Mouse (Mus musculus) monocyte, adult 2 months (primary cell): Measurements from ENCODE around the gene Pogz.
"Not testable (repeated sequence)": the region's sequence is repeated elsewhere in the genome, so short reads cannot be mapped to it uniquely, and the experiment has no call there.

Source experiments
- DNase-seq, 2 experiments: peaks; one replicate each; pipeline ENCODE4 v3.0.0; 2022; ENCODE audit warnings: low spot score in 2 of 2, low read depth in 1 of 2

Gene Pogz

GRCm38 (mm10) chr3:94832701-94833100, 4.7 kb upstream of the Pogz start:
- DNase-seq, result no peak

- DNase-seq, result no peak
These were observed 4.0 kb upstream of the Pogz start for GRCm38 (mm10) chr3:94833358-94833757.

GRCm38 (mm10) chr3:94835396-94835795, 2.0 kb upstream of the Pogz start:
- DNase-seq, result no peak

- peak; percentile 71 to 73 for DNase-seq
These were observed 661 bp downstream of the Pogz start for GRCm38 (mm10) chr3:94837959-94838496.

GRCm38 (mm10) chr3:94838631-94839030, 1.3 kb downstream of the Pogz start:
- no peak for DNase-seq

- DNase-seq, result no peak
These were observed 1.7 kb downstream of the Pogz start for GRCm38 (mm10) chr3:94839101-94839500.

- DNase-seq, result no peak
These were observed 10.0 kb downstream of the Pogz start for GRCm38 (mm10) chr3:94847382-94847781.

GRCm38 (mm10) chr3:94849338-94849737, 12.0 kb downstream of the Pogz start:
- DNase-seq, result peak in 1 of 2 experiments; percentile 37

GRCm38 (mm10) chr3:94851731-94852130, 14.4 kb downstream of the Pogz start:
- DNase-seq, result no peak

GRCm38 (mm10) chr3:94852215-94852614, 14.8 kb downstream of the Pogz start:
- DNase-seq, result no peak

- DNase-seq, result no peak
These were observed 22.1 kb downstream of the Pogz start for GRCm38 (mm10) chr3:94859471-94859870.

- DNase-seq, result no peak
These were observed 31.6 kb downstream of the Pogz start for GRCm38 (mm10) chr3:94869011-94869410.

GRCm38 (mm10) chr3:94878618-94879017, 41.3 kb downstream of the Pogz start:
- no peak for DNase-seq

GRCm38 (mm10) chr3:94881840-94882239, 44.5 kb downstream of the Pogz start:
- DNase-seq, result no peak

- DNase-seq, result no peak
These were observed 45.2 kb downstream of the Pogz start for GRCm38 (mm10) chr3:94882579-94882978.

GRCm38 (mm10) chr3:94886316-94887224, 49.2 kb downstream of the Pogz start, which contains the start of gene Psmb4:
Gene Psmb4 (minus strand): TSS chr3:94886961.
- DNase-seq, result peak; percentile 59 to 71

- DNase-seq, result no peak
These were observed 51.2 kb downstream of the Pogz start for GRCm38 (mm10) chr3:94888595-94888994.

- DNase-seq, result no peak
These were observed 56.7 kb downstream of the Pogz start for GRCm38 (mm10) chr3:94894076-94894475.

GRCm38 (mm10) chr3:94902747-94903146, 65.4 kb downstream of the Pogz start:
- peak in 1 of 2 experiments; percentile 33 for DNase-seq

- not testable (repeated sequence) for DNase-seq
These were observed 67.4 kb downstream of the Pogz start for GRCm38 (mm10) chr3:94904759-94905158.

GRCm38 (mm10) chr3:94906482-94906881, 69.1 kb downstream of the Pogz start:
- DNase-seq, result no peak

- no peak for DNase-seq
These were observed 73.8 kb downstream of the Pogz start for GRCm38 (mm10) chr3:94911050-94911693.
